Mouse (Mus musculus): ENCODE results near the gene Kdm5b. TPM values are rescaled to one million over a fixed set of nuclear protein-coding genes. Genes with fewer than 3 reads are reported as not detected.

The Kdm5b gene
- polyA plus RNA-seq, 1 experiment from 2014 or later: 28.9 TPM

- Histone ChIP-seq H3K4me2 (no peak within 1 kb of the TSS), H3K4me1 (no peaks in the 10 kb centered on the region), H3K27me3 (replicated peaks) (no peaks in the 10 kb centered on the region), H3K9me3 (peaks cover 5% of the 10 kb centered on the region), H3K36me3 (no peaks in the 10 kb centered on the region), H3K27ac (replicated peaks) (no peak within 1 kb of the TSS), H3K9ac (no peak within 1 kb of the TSS), H3K4me3 (no peak within 1 kb of the TSS)
- 45% methylated on average over 7 of the region's 7 CpGs for WGBS
- ATAC-seq (ENCODE audit: extremely low read depth, insufficient number of reproducible peaks, low FRiP score, low TSS enrichment): no peak; the same call in 1 of the 2 replicates
Observed at GRCm38 (mm10) chr1:134549632-134550132, 10.3 kb upstream of the Kdm5b start, which contains the start of gene Mgat4e. Gene Mgat4e, minus strand, starts transcription at chr1:134549682.

DNA sequence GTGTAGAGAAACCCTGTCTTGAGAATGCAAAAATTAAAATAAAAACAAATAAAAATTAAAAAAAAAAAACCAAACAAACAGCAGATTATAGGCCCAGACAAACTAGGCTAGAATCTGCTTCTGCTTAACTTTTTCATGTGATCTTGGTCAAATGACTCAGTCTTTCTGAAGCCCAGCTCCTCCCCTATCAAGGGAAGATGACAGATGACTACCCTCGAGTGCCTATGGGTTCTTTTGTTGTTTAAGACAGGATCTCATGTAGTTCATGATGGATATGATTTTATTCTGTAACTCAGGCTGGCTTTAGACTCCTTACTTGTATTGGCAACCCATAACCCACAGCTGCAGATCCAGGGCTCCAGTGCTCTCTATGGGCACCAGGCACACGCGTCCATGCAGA lies 8.1 kb upstream of the Kdm5b start:
- H3K4me1 ChIP-seq: peaks cover 12% of the 10 kb centered on the region
- no peak for ATAC-seq (ENCODE audit: extremely low read depth, insufficient number of reproducible peaks, low FRiP score, low TSS enrichment)
- WGBS: 78% methylated on average over 3 of the region's 3 CpGs

GRCm38 (mm10) chr1:134552396-134552795 lies 7.6 kb upstream of the Kdm5b start:
- Histone ChIP-seq H3K4me1 (peaks cover 16% of the 10 kb centered on the region), H3K27me3 (replicated peaks) (no peaks in the 10 kb centered on the region), H3K4me3 (no peak overlapping the region), H3K4me2 (no peak overlapping the region), H3K9ac (no peak overlapping the region), H3K9me3 (no peaks in the 10 kb centered on the region), H3K36me3 (no peaks in the 10 kb centered on the region), H3K27ac (replicated peaks) (no peak overlapping the region)
- 56% methylated on average over 3 of the region's 3 CpGs for WGBS
- ATAC-seq (ENCODE audit: extremely low read depth, insufficient number of reproducible peaks, low FRiP score, low TSS enrichment): no peak

More for the DNA sequence above, 8.1 kb upstream of the Kdm5b start:
- no peaks in the 10 kb centered on the region for H3K9me3 ChIP-seq
- no peak overlapping the region for H3K27ac ChIP-seq (replicated peaks)
- no peak overlapping the region for H3K4me3 ChIP-seq
- H3K36me3 ChIP-seq: no peaks in the 10 kb centered on the region
- H3K27me3 ChIP-seq (replicated peaks): no peaks in the 10 kb centered on the region
- no peak overlapping the region for H3K9ac ChIP-seq
- no peak overlapping the region for H3K4me2 ChIP-seq

GRCm38 (mm10) chr1:134555240-134555870 lies 4.6 kb upstream of the Kdm5b start:
- H3K27ac ChIP-seq (replicated peaks): 0 out of 2 replicates have a peak overlapping the region, but pooled peaks have one; percentile 87
- peak overlapping the region; percentile 92 for H3K9ac ChIP-seq
- H3K4me2 ChIP-seq: peak overlapping the region; percentile 96
- WGBS: 27% methylated on average over 13 of the region's 13 CpGs
- H3K4me3 ChIP-seq: peak overlapping the region; percentile 76
- H3K36me3 ChIP-seq: no peaks in the 10 kb centered on the region
- ATAC-seq (ENCODE audit: extremely low read depth, insufficient number of reproducible peaks, low FRiP score, low TSS enrichment): no peak
- H3K9me3 ChIP-seq: no peaks in the 10 kb centered on the region
- H3K4me1 ChIP-seq: peaks cover 18% of the 10 kb centered on the region
- no peaks in the 10 kb centered on the region for H3K27me3 ChIP-seq (replicated peaks)

GRCm38 (mm10) chr1:134555871-134556670 lies 3.9 kb upstream of the Kdm5b start:
- Histone ChIP-seq H3K36me3 (no peaks in the 10 kb centered on the region), H3K9ac (peak overlapping the region; percentile 92), H3K27ac (replicated peaks) (peak overlapping the region; percentile 87), H3K9me3 (no peaks in the 10 kb centered on the region), H3K4me2 (peak overlapping the region; percentile 96), H3K4me1 (peaks cover 18% of the 10 kb centered on the region), H3K4me3 (peak overlapping the region; percentile 76), H3K27me3 (replicated peaks) (no peaks in the 10 kb centered on the region)
- 1% methylated on average over 44 of the region's 46 CpGs for WGBS
- ATAC-seq (ENCODE audit: extremely low read depth, insufficient number of reproducible peaks, low FRiP score, low TSS enrichment): 0 out of 2 replicates have a peak, but pooled peaks have one; percentile 27

GRCm38 (mm10) chr1:134556671-134557218 lies 3.2 kb upstream of the Kdm5b start:
- Histone ChIP-seq H3K9ac (peak overlapping the region; percentile 92), H3K4me1 (peaks cover 19% of the 10 kb centered on the region), H3K9me3 (no peaks in the 10 kb centered on the region), H3K4me3 (peak overlapping the region; percentile 76), H3K36me3 (no peaks in the 10 kb centered on the region), H3K27ac (replicated peaks) (peak overlapping the region; percentile 87), H3K4me2 (peak overlapping the region; percentile 96), H3K27me3 (replicated peaks) (no peaks in the 10 kb centered on the region)
- peak; percentile 93 for ATAC-seq (ENCODE audit: extremely low read depth, insufficient number of reproducible peaks, low FRiP score, low TSS enrichment)
- whole genome bisulfite sequencing: under 1% methylated on average over 35 of the region's 35 CpGs

DNA sequence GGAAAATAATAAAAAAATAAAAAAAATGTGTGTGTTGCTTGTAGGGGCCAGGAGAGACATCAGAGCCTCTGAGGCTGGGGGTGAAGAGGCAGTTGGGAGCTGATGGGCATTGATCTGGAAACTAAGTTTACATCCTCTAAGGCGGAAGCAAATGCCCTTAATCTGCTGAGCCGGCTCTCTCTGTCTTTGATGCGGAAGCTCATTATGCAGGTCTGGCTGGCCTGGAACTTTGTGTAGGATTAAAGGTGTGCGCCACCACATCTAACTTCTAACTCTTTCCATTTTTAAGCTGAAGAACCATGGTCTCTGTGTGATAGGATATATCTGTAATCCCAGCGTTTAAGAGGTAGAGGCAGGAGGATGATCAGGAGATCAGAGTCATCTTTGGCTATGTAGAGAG lies 1.5 kb upstream of the Kdm5b start:
- no peaks in the 10 kb centered on the region for H3K27me3 ChIP-seq (replicated peaks)
- H3K4me1 ChIP-seq: peaks cover 31% of the 10 kb centered on the region
- H3K27ac ChIP-seq (replicated peaks): no peak overlapping the region
- no peak overlapping the region for H3K9ac ChIP-seq
- H3K9me3 ChIP-seq: no peaks in the 10 kb centered on the region
- no peak overlapping the region for H3K4me3 ChIP-seq
- no peak for ATAC-seq (ENCODE audit: extremely low read depth, insufficient number of reproducible peaks, low FRiP score, low TSS enrichment)
- no peak overlapping the region for H3K4me2 ChIP-seq
- no peaks in the 10 kb centered on the region for H3K36me3 ChIP-seq
- 62% methylated on average over 5 of the region's 5 CpGs for WGBS

- no peak for ATAC-seq (ENCODE audit: extremely low read depth, insufficient number of reproducible peaks, low FRiP score, low TSS enrichment)
- peak overlapping the region; percentile 78; the same call in 1 of the 2 replicates for H3K4me2 ChIP-seq
- peak overlapping the region; percentile 100; the same call in 1 of the 2 replicates for H3K4me3 ChIP-seq
- H3K9ac ChIP-seq: no peak overlapping the region
- no peaks in the 10 kb centered on the region for H3K9me3 ChIP-seq
- 76% methylated on average over 3 of the region's 3 CpGs for WGBS
- H3K27me3 ChIP-seq (replicated peaks): no peaks in the 10 kb centered on the region
- H3K27ac ChIP-seq (replicated peaks): 0 out of 2 replicates have a peak overlapping the region, but pooled peaks have one; percentile 12
- H3K4me1 ChIP-seq: peaks cover 35% of the 10 kb centered on the region
- H3K36me3 ChIP-seq: no peaks in the 10 kb centered on the region
Observed at GRCm38 (mm10) chr1:134559226-134559625, 745 bp upstream of the Kdm5b start.

DNA sequence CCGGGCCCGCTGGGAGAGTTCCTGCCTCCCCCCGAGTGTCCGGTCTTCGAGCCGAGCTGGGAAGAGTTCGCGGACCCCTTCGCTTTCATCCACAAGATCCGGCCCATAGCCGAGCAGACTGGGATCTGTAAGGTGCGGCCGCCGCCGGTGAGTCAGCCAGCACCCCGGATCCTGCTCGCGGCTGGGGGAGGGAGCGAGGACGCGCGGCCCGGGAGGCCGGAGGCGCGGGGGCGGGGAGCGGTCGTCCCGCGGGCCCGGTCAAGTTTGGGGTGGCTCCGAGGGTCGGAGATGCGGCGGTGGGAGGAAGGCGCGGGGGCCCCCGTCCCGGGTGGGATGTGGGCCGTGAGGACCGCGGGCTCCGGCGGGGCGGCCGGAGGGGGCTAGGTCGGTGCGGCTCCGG lies 425 bp downstream of the Kdm5b start:
- H3K36me3 ChIP-seq: no peaks in the 10 kb centered on the region
- ATAC-seq (ENCODE audit: extremely low read depth, insufficient number of reproducible peaks, low FRiP score, low TSS enrichment): no peak
- H3K27ac ChIP-seq (replicated peaks): peak overlapping the region; percentile 91
- peak overlapping the region; percentile 99 for H3K9ac ChIP-seq
- H3K9me3 ChIP-seq: no peaks in the 10 kb centered on the region
- peaks cover 32% of the 10 kb centered on the region for H3K4me1 ChIP-seq
- WGBS: under 1% methylated on average over 29 of the region's 50 CpGs
- H3K27me3 ChIP-seq (replicated peaks): no peaks in the 10 kb centered on the region
- peak overlapping the region; percentile 100 for H3K4me3 ChIP-seq
- peak overlapping the region; percentile 78 for H3K4me2 ChIP-seq

- Histone ChIP-seq H3K9ac (peak overlapping the region; percentile 99), H3K27ac (replicated peaks) (peak overlapping the region; percentile 91), H3K9me3 (no peaks in the 10 kb centered on the region), H3K27me3 (replicated peaks) (no peaks in the 10 kb centered on the region), H3K4me1 (peaks cover 25% of the 10 kb centered on the region), H3K4me3 (peak overlapping the region; percentile 100), H3K4me2 (peak overlapping the region; percentile 78), H3K36me3 (no peaks in the 10 kb centered on the region)
- 0 out of 2 replicates have a peak, but pooled peaks have one; percentile 9 for ATAC-seq (ENCODE audit: extremely low read depth, insufficient number of reproducible peaks, low FRiP score, low TSS enrichment)
- WGBS: under 1% methylated on average over 70 of the region's 76 CpGs
Observed at GRCm38 (mm10) chr1:134560801-134561769, 1.1 kb downstream of the Kdm5b start.
